Mouse (Mus musculus) liver, postnatal 0 days (tissue): ENCODE measurements at regions not wholly inside any gene's neighbourhood (a gene's known extent, or its start where the extent isn't known, plus 50 kb on each side); places are given as distances from the start of the nearest gene placed in this dataset.

Experiments used
- CTCF ChIP-seq: sonication (generic); IDR thresholded peaks from 2 replicates; pipeline ENCODE4 v1.5.1; 2016; ENCODE audit warnings: antibody characterized with exemption, low read depth
- EP300 ChIP-seq: IDR thresholded peaks from 2 replicates; pipeline ENCODE4 v1.6.1; 2016; ENCODE audit warnings: antibody characterized with exemption, low read depth, mild to moderate bottlenecking

DNA sequence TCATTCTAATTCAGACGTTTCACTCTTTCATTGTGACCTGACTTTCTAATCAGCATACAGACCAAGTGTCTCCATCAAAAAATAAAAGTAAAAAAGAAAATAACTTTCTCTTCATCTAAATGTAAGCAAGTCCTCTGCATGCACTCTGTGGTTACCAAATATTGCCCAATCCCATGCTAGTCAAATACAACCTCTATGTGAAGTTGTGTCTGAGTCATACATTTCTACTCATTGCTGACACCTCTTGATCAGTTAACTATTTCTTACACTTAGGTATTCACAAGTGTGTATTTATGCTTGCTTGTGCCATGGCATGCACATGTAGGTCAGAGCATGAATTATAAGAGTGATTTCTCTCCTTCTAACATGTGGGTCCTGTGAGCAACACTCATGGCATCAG, 666.2 kb downstream of the Fam19a2 start:
- no peak for TF ChIP-seq CTCF
- TF ChIP-seq EP300: no peak
